Mouse (Mus musculus): Measurements from ENCODE around the gene Zdhhc1.

The Zdhhc1 gene

DNA sequence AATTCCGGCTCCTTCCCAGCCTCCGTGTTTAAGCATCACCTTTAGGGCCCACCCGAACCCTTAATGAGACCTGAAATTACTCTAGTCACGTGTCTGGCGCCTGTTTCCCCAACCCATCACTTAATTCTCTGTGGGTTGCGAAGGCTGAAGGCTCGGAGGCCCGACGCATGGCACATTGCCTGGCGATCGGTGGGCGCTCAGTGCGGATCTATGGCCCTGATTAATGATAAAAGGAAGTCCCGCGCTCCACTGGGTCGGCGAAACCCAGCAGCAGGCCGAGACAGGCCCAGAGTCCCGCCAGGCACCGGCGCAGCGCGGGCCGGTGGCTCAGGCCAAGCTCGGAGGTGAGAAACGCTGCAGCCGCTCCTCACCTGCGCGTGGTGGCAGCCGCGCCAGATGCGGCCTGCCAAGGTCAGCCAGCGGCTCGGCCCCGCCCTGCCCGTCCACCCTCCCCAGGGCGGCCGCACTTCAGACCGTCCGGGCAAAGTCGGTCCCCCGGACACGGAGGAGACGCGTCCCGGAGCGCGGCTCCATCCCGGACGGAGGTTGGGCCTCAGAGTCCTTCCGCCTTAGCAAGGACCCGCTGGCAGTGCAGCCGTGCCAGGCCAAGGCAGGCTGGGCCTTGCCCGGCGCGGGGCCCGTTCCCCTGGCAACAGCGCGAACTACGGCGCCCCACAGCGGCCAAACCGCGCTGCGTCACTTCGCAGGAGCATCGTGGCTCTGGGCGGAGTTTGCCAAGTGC lies at the start of gene Zdhhc1:
Gene Zdhhc1, minus strand, starts transcription at position 464 of the 742 bp plus-strand sequence.
- DNase-seq, result peak; percentile 92

DNA sequence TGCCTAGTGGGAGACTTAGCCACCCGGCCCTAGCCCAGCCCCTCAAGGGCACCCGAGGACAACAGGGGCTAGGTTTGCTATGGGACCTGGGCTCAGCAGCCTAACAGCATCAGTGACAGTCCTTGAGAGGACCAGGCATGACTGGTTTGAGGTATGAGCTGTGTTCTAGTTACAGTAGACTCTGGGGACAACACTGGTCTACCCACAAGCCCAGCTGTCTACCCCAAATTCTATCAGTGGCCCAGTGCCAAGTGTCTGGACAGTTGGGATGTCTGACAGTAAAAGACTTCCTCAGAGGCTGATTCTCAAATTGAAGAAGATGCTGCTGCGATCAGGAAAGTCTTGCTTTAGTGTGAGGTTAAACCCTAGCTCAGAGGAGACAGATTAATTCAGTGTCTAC lies 48.5 kb upstream of the Zdhhc1 start:
- no peak for DNase-seq

DNA sequence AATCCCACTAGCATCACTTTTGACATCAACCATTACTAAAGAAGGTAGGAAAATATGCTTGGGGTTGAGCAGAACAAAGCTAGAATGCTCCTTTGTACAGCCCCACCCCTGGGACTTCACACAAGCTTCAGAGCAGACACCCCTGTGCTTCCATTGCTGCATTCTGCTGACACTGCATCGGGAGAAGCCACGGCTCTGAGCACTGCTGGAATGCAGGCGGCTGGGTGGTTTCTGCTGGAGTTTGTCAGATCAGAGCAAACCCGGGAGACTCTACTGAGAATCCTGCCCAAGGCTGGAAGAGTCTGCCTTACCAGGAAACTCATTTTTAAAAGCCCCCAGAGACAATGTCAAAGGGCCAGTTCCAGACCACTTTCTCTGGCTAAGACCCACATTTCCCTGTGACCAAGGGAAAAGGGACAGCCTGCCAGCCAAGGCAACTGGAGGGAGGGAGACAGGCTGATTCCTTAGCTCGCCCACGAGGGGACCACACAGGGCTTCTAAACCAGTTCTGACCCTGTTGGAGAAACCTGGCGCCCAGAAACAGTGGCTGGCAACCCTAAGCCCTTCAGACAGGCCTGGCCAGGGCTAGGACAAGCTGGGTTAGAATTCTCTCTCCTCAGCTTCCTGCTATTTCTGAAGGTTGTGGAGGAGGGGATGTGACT lies 48.0 kb upstream of the Zdhhc1 start:
- DNase-seq, result no peak

DNA sequence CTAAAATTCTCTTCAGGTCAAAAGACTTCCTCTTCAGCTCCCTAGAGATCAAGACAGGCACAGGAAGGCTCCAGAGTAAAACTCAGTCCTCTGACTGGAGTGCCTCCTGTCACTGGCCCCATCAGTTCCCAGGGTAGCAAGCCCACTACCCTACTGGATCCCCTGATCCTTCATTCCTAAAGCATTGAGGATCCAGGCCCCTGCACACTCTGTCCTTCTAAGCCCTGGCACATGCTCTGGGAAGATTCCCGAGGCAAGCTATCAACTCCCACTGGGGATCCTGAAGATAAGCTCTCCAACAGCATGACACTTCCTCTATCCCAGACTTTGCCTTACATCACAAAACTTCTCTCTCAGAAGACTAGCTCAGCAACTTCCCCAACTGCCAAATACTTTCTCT lies 47.0 kb upstream of the Zdhhc1 start:
- DNase-seq, result no peak

DNA sequence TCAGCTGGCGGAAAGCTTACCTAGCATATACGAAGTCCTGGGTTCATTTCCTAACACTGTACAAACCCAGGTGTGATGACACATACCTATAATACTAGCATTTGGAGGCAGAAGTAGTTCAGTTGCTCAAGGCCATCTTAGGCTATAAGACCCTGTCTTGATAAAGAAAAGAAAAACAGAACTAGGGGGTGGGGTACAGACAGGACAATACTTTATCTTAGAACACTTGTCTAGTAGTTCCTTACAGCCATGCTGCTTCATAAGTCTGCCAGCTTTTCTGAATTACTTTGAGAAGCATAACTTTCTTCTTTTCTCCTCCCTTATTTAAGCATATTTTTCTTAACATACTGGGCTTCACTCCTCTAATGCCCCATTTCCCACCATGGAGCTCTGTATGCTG lies 46.1 kb upstream of the Zdhhc1 start:
- no peak for DNase-seq

DNA sequence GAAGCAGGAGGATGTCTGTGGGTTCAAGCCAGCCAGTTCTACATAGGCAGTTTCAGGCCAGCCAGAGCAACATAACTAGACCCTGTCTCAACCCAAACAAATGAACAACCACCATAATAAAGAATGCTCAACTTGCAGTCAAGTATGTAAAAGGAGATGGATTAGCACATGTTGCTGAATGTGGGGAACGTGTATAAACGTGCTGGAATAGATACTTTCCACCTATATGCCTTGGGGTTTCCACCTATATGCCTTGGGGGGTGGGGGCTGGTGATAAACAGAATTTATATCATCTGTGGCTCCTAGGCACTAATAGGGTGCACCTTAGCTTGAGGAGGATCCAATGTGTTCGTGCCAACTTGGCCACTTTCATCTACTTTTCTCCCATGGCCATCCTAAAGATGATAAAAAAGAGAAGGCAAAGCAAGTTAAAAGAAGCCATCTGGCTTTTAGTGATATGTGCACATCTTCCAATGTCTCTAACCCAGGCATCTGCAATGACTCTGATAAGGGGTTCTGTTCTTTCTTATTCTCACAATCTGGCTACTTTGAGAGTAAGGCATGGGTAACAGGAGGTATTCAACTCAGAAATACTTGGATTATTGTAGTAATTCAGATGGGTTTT lies 45.4 kb upstream of the Zdhhc1 start:
- no peak for DNase-seq

DNA sequence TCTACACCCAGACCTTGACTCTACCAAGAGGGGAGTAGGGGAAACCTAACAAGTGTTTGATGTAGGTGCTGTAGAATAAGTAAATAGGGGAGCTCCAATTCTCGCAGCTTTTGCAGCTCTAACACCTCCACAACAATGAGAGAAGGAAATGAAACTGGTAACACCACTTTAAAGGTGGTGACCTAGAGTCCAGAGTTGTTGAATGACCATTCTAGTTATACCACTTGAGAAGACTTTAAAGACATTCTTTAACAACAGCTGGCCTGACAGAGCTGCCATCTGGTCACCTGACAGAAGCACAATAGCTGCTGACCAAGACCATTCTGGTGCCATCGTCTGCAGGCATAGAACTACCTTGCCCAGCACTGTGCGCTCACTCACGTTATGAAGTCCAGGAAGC lies 42.2 kb upstream of the Zdhhc1 start:
- no peak for DNase-seq

DNA sequence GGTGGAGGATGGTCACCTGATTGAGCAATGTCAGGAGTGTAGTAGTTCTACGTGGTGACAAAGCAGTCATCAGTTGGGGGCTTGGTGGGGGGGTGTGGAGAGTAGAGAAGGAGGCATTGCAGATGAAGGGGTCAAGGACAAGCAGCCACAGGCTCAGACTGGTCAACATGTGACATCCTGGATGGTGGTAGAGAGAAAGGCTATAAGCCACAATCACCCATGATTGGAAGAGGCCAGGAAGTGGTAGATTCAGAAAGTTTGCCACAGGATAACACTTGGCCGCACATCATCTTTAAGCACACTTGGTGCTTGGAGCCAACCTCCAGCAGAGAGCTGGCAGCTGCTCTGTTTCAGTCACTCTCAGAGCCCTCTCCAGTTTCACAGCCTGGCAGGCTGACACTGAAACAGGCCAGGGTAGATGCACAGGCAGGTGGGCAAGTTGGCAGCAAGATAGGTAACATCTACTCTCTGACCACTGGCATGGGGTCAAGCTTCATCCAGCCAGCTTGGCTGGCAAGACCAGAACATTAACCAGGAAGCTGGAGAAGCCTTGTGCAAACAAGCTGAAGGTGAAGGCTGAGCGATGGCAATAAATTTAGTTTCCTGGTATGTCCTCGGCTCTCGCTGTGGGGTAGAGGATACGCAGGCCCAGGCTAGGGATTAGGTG lies 40.4 kb upstream of the Zdhhc1 start:
- DNase-seq, result no peak

DNA sequence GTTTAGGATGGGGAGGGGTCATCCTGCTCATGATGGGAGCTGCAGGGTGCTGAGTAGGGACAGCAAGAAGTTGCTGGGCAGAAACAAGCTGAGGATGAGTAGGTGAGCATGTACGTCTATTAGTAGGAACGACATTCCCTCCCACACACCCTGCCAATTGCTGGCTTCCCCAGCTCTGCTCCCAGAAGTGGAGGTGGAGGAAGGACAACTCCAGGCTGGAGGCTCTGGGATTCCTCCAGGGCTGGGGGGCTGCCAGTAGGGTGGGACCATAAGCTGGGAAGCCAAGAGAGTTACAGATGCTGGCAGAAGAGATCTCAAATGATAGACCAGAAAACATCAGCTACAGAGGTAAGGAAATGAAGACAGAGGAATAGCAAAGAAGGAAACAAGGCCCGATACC lies 39.8 kb upstream of the Zdhhc1 start:
- DNase-seq, result no peak

DNA sequence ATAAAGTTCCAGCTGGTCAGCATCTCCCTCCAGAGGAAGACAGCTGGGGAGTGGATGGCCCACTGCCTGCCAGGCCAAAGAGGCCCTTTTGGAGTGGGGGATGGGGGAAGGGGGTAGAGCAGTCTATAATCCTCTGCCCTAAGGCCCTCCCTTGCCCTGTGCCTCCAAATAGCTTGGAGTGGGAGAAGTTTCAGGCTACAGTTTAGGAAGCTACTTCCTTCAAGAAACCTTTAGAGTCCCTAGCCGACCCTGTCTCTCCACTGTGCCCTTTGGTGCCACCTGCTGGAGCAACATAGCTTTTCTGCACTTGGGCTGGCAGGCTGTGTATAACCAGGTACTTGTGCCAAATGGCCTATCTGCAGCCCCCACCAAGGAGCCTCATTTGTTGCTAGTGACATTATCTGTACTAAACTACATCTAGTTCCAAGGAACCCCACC lies 37.2 kb upstream of the Zdhhc1 start:
- peak; percentile 84 for DNase-seq

DNA sequence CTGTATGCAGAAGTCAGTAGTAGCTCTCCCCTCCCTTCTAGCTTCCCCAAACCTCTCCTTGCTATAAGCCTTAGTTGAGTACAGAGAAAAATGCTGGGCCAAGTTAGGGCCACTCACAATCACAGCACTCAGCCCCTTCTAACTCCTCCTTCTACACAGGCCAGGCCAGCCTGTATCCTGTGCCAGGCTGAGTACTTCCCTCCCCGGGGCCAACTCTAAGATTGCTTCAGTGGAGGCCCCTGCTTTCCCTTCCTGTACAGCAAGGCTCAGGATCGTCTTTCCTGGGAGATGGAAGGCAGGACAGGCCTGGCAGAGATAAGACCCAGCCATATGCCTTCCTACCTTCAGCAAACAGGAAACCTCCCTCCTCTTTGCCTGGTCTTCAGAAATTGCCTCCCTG lies 36.7 kb upstream of the Zdhhc1 start:
- DNase-seq, result no peak

DNA sequence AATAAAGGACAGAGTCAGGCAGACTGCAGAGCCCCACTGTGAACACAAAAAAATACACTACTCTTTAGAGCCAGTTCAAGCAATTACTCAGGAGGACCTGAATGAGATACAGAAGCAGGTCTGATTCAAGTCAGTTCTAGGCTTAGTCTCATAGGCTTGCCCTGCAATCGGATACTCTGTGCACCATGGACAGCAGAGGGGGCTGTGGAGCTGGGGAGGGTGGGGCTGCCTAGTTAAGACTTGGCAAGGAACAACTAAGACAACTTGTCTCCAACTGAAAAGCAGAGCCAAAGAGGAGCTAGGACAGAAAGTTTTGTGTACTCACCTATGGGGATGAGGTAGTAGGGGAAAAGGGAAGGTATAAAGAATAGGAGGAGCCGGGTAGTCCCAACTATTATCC lies 35.1 kb upstream of the Zdhhc1 start:
- no peak for DNase-seq

DNA sequence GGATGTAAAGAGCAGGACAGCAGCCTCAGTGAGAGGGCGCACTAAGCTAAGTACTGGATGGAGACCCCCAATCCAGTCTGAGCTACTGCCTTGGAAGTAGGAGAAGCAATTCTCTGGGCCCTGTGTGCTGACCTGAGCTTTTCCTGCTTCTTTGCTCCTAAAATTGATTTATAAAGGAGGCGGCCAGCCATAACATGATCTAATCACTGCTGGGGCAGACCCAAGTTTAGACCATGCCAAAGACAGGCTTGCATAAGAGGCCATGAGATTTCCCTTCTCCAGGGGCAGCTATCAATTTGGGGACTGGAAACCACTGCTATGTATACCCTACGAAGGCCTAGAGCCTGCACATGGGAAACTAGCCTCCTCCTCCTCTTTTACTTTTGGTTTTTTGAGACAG lies 32.6 kb upstream of the Zdhhc1 start:
- DNase-seq, result no peak

DNA sequence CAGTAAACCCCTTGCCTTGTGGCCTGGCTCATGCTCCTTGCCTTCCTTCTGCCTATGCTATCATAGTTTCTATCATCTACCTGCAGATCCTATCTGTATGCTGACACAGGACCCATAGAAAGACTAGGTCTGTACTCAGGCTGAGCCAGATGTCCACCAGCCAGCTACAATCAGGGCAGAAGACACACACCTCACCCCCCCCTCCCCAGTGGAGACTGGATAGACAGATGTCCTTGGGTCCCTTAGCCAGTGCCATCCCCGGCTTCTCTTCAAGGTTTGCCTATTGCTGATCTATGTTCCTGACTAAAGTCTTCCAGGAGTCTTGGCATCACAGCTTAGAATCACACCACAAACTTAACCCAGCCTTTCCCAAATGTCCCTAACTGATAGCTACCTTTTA lies 31.5 kb upstream of the Zdhhc1 start:
- DNase-seq, result no peak

DNA sequence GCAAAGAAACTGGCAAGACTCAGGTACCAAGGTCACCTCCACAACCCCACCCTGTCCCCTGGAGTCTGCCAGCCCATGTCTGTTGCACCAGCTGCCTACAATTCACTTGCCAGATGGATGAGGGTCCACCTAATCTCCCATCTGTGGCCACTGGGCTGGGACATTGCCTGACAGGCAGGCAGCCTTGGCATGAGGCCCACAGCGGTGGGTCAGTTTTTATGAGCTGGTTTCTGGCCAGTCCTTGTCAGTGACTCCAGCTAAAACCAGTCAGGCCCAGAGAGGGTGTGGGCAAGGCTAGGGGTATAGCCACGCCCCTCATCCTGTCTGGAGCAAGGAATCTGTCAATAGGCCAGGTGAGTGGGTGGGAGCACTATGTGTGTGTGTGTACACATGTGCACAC lies 30.4 kb upstream of the Zdhhc1 start:
- DNase-seq, result no peak

DNA sequence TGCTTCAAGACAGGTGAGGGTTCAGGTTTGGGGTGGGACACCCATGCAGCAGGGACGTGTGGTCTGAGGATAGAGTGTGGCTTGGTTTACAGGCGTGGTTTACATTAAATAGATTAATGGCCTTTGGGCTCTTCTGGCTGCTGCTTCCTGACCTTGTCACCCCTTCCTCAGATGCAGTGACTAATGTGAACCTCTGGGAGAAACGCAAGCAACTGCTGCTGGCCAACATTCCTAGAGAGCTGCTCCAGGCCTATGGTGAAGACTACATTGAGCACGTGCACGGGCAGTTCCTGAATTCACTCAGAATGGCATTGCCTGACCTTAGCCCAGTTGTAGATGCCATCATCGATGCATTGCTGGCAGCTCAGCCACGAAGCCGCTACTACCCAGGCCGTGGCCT lies 26.2 kb upstream of the Zdhhc1 start:
- DNase-seq, result no peak

DNA sequence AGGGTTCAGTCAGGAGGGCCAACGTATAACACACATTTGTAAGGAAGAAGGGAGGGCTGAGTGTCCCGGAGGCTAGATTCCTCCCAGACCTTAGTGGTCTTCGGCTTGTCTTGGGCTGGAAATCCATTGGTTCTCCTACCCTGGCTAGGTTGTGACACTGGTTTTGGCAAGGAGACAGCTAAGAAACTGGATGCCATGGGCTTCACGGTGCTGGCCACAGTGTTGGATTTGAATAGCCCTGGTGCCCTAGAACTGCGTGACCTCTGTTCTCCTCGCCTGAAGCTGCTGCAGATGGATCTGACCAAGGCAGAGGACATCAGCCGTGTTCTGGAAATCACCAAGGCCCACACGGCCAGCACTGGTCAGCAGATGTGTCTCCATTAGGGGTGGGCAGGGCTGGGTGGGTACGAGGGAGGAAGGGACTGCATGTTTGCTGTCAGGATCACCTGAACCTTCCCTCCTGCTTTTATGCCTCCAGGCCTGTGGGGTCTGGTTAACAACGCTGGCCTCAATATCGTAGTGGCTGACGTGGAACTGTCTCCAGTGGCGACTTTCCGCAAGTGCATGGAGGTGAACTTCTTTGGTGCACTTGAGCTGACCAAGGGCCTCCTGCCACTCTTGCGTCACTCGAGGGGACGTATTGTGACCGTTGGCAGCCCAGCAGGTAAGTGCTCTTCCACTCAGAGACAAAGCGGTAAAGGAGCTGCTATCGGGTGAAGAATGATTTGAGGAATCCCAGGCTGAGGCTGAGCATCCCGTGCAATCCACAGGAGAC lies 25.5 kb upstream of the Zdhhc1 start:
- no peak for DNase-seq

DNA sequence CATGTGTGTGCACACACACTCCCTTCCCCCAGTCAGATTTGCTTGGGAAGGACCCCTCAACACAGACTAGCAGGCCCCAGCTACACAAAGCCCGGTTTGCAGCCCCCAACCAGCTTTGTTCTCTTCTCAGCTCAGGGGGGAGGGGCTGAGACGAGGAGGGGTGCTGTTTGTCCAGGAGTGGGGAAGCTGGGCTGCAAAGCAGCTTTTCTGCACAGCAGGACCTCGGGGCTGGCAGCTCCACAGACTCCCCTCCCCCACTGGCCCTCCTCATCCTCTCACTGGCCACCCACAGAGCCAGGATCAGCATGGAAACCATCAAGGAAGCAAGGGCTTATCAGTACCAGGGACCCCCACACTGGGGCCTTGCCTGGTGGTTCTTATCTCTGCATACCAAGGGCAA lies 24.4 kb upstream of the Zdhhc1 start:
- peak; percentile 74 for DNase-seq

DNA sequence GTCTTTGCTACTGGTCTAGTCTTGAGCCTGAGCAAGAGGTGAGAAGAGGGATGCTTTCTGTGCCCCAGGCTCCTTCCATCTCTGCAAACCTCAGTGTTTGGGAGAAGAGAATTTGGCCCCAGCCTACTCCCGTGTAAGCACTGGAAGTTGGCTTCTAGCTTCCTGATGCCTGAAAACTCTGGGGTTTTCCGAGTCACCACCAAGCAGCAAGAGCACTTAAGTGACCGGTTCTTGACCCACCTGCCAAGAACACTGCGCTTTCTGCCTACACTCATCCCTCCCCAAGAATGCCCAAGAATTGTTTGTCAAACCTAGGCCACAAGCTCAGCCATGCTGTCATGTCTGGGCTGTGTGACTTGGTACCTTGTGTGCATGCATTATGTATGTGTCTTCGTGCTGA lies 23.8 kb upstream of the Zdhhc1 start:
- DNase-seq, result no peak

DNA sequence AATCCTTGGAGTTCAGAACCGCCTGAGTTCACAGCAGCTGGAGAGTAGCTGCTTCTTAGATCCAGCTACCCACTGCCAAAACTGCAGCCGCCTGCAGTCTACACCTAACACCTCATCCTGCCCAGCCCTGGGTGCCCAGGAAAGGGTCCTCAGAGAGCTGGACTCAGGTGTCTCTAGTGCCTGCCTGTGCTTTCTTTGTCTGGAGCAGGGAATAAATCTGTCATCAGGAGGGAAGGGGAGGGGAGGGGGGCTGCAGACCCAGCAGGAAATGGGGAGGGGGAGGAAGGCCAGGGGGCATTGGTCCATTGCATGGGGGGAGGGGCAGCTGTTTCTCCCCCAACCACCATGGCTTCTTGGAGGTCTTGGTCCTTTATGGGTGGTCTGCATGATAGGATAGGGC lies 22.9 kb upstream of the Zdhhc1 start:
- peak; percentile 79 for DNase-seq

DNA sequence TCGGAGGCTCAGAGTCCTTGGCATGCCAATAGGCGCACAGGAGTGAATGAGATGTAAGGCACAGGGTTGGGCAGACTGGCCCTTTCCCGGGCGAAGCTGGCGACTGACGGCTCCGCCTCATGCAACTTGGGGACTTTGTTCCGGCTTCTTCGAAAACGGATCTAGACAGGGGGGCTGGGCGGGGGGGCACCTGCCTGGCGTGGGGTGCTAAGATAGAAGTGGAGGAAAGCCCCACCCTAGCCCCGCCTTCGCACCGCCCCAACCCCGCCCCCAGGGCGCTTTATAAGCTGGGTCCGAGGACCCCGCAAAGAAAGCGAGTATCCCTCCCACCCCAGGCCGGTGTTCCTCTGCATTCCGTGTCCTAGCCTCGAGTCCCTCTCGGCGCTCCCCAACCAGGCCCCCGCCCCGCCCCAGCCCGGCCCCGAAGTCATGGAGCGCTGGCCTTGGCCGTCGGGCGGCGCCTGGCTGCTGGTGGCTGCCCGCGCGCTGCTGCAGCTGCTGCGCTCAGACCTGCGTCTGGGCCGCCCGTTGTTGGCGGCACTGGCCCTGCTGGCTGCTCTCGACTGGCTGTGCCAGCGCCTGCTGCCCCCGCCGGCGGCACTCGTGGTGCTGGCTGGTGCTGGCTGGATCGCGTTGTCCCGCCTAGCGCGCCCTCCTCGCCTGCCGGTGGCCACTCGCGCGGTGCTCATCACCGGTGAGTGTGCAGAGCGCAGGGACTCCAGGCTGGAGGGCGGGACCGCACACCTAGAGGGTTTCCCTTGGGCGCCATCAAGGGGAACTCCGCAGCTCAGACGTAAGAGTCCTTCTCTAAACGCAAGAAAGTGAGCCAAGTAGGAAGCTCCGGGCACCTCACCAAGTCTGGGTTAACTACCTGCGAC lies 22.0 kb upstream of the Zdhhc1 start, which contains the start of gene Hsd11b2:
Gene Hsd11b2, plus strand, starts transcription at position 320 of the 878 bp plus-strand sequence.
- DNase-seq, result peak; percentile 83

DNA sequence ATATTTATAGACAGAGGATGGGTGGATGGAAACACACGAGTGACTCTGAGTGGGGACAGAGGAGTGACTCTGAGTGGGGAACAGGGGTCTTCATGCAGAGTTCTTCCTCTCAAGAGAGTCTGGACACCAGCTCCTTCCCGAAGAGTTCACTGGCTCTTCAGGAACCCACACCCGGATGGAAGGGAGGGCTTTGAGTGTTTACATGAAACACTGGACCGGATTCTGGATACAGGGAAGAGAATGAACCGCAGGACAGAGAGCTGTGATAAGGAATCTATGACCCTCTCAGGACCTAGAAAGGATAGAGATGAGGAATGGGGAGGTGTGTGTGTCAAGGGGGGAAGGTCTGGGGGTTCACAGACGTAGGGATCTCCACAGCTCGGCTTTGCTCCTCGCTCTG lies 20.6 kb upstream of the Zdhhc1 start:
- DNase-seq, result no peak
